Mouse (Mus musculus): Measurements from ENCODE around the gene Nxn. TPM values are rescaled to one million over a fixed set of nuclear protein-coding genes. Genes with fewer than 3 reads are reported as not detected.

Nxn gene
- polyA plus RNA-seq, 1 experiment from 2014 or later = 57.3 TPM

DNA sequence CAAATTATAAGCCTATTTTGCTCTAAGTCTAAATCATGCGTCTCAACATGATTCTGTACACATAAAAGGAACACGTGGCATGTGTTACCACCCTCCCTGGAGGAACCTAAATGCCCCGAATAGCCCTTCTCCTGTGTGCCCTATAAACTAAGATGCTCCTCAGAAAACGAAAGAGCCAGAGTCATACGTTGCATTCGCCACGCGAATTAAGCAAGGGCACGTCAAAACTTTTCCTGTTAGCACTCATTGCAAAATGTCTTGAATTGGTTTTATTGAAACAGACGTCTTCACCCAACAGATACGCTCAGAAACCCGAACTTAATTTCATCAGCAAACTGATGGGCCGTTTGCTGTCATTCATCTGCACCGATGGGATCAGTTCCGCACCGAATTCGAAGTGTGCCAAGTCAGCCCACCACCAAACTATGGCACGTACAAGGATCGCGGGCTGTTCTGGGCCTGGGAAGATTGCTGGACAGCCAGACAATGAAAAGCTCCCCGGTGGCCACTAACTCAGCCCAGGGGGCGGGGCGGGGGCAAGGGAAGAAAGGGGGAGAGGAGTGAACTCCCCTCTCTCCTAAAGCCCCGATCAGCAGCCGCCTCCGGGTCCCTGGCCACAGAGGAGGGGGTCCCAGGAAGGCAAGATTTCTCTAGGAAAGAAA lies 1.2 kb downstream of the Nxn start:
- peak; percentile 52 for ATAC-seq (ENCODE audit: low FRiP score)
- Histone ChIP-seq H3K27ac (peak overlapping the region; percentile 91), H3K4me3 (peak overlapping the region; percentile 90), H3K4me2 (replicated peaks) (peak overlapping the region; percentile 87), H3K4me1 (peaks cover 17% of the 10 kb centered on the region), H3K27me3 (no peaks in the 10 kb centered on the region), H3K9ac (peak overlapping the region; percentile 88), H3K9me3 (replicated peaks) (no peaks in the 10 kb centered on the region), H3K36me3 (no peaks in the 10 kb centered on the region)
- WGBS = under 1% methylated on average over 26 of the region's 26 CpGs

- H3K27me3 ChIP-seq = no peaks in the 10 kb centered on the region
- no peak overlapping the region for H3K9ac ChIP-seq
- no peak overlapping the region for H3K4me3 ChIP-seq
- H3K36me3 ChIP-seq = no peaks in the 10 kb centered on the region
- no peak for ATAC-seq (ENCODE audit: low FRiP score)
- WGBS = 88% methylated on average over 11 of the region's 11 CpGs
- H3K4me1 ChIP-seq = peaks cover 26% of the 10 kb centered on the region
- H3K4me2 ChIP-seq (replicated peaks) = no peak overlapping the region
- H3K9me3 ChIP-seq (replicated peaks) = no peaks in the 10 kb centered on the region
- no peak overlapping the region for H3K27ac ChIP-seq
Measured at GRCm38 (mm10) chr11:76392996-76393395, 5.9 kb downstream of the Nxn start.

- peaks cover 25% of the 10 kb centered on the region for H3K4me1 ChIP-seq
- H3K9me3 ChIP-seq (replicated peaks) = no peaks in the 10 kb centered on the region
- ATAC-seq (ENCODE audit: low FRiP score) = no peak
- no peaks in the 10 kb centered on the region for H3K27me3 ChIP-seq
- no peak overlapping the region for H3K9ac ChIP-seq
- H3K27ac ChIP-seq = no peak overlapping the region
- no peaks in the 10 kb centered on the region for H3K36me3 ChIP-seq
- no peak overlapping the region for H3K4me2 ChIP-seq (replicated peaks)
- 76% methylated on average over 7 of the region's 7 CpGs for WGBS
- no peak overlapping the region for H3K4me3 ChIP-seq
Measured at GRCm38 (mm10) chr11:76392532-76392931, 6.4 kb downstream of the Nxn start.

DNA sequence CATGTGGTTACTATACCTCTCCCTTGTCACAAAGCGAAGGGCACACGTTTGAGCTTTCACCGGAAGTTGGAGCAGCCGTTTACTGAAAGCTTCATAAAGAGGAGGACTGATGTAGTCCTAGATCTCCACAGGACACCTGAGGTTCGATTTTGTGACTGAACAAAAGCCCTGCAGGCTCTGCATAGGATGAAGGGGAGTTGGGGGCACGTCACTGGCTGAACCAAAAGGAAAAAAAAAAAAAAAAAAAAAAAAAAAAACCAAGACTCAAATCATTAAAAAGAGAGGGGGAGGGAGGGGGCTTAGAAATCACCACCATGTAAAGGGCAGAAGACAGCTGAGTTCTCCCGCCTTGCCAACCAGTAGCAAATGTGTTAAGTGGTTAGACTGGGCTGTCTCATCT lies 10.2 kb downstream of the Nxn start:
- 17% methylated on average over 7 of the region's 7 CpGs for WGBS
- no peak overlapping the region for H3K27ac ChIP-seq
- no peak overlapping the region for H3K4me3 ChIP-seq
- H3K9ac ChIP-seq = no peak overlapping the region
- no peaks in the 10 kb centered on the region for H3K27me3 ChIP-seq
- H3K4me2 ChIP-seq (replicated peaks) = peak overlapping the region; percentile 22; the same call in 1 of the 2 replicates
- no peaks in the 10 kb centered on the region for H3K9me3 ChIP-seq (replicated peaks)
- ATAC-seq (ENCODE audit: low FRiP score) = no peak
- H3K4me1 ChIP-seq = peaks cover 30% of the 10 kb centered on the region
- no peaks in the 10 kb centered on the region for H3K36me3 ChIP-seq

GRCm38 (mm10) chr11:76387097-76387496 lies 11.8 kb downstream of the Nxn start:
- Histone ChIP-seq H3K27ac (no peak overlapping the region), H3K4me2 (replicated peaks) (no peak overlapping the region), H3K27me3 (no peaks in the 10 kb centered on the region), H3K4me3 (no peak overlapping the region), H3K9ac (no peak overlapping the region), H3K36me3 (no peaks in the 10 kb centered on the region), H3K9me3 (replicated peaks) (no peaks in the 10 kb centered on the region), H3K4me1 (peaks cover 37% of the 10 kb centered on the region)
- ATAC-seq (ENCODE audit: low FRiP score) = no peak
- WGBS = 83% methylated on average over 1 of the region's 1 CpGs

DNA sequence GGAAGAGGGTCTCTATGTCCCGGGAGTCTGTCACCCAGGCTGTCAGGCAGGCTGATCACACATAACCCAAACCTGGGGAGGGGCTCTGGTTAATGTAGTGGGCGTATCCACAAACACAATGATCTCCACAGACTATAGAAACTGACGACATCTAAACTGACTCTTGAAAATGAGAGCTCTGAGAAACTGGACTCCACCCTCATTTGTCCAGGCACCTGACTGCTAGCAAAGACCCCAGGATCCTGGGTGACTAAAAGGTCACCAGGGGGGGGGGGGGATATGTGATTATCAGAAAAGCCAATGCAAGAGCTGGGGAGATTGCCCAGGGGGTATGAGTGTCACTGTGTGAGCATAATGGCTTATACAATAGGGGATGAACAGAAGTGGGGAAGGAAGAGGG lies 13.2 kb downstream of the Nxn start:
- H3K4me1 ChIP-seq = peaks cover 37% of the 10 kb centered on the region
- peak overlapping the region; percentile 64; the same call in 1 of the 2 replicates for H3K27ac ChIP-seq
- H3K9ac ChIP-seq = no peak overlapping the region
- no peak for ATAC-seq (ENCODE audit: low FRiP score)
- WGBS = 33% methylated on average over 3 of the region's 3 CpGs
- no peaks in the 10 kb centered on the region for H3K27me3 ChIP-seq
- H3K9me3 ChIP-seq (replicated peaks) = no peaks in the 10 kb centered on the region
- no peaks in the 10 kb centered on the region for H3K36me3 ChIP-seq
- H3K4me3 ChIP-seq = no peak overlapping the region
- no peak overlapping the region for H3K4me2 ChIP-seq (replicated peaks)

GRCm38 (mm10) chr11:76385017-76385416 lies 13.9 kb downstream of the Nxn start:
- Histone ChIP-seq H3K27me3 (no peaks in the 10 kb centered on the region), H3K27ac (peak overlapping the region; percentile 64), H3K9ac (0 out of 2 replicates have a peak overlapping the region, but pooled peaks have one; percentile 14), H3K9me3 (replicated peaks) (no peaks in the 10 kb centered on the region), H3K4me3 (no peak overlapping the region), H3K36me3 (no peaks in the 10 kb centered on the region), H3K4me2 (replicated peaks) (no peak overlapping the region), H3K4me1 (peaks cover 42% of the 10 kb centered on the region)
- 65% methylated on average over 4 of the region's 4 CpGs for WGBS
- ATAC-seq (ENCODE audit: low FRiP score) = 0 out of 2 replicates have a peak, but pooled peaks have one; percentile 29

- H3K4me3 ChIP-seq = no peak overlapping the region
- no peaks in the 10 kb centered on the region for H3K9me3 ChIP-seq (replicated peaks)
- peaks cover 40% of the 10 kb centered on the region for H3K4me1 ChIP-seq
- H3K36me3 ChIP-seq = no peaks in the 10 kb centered on the region
- no peaks in the 10 kb centered on the region for H3K27me3 ChIP-seq
- 91% methylated on average over 5 of the region's 5 CpGs for WGBS
- no peak for ATAC-seq (ENCODE audit: low FRiP score)
- H3K4me2 ChIP-seq (replicated peaks) = no peak overlapping the region
- no peak overlapping the region for H3K9ac ChIP-seq
- 0 out of 2 replicates have a peak overlapping the region, but pooled peaks have one; percentile 2 for H3K27ac ChIP-seq
Measured at GRCm38 (mm10) chr11:76384307-76384706, 14.6 kb downstream of the Nxn start.

DNA sequence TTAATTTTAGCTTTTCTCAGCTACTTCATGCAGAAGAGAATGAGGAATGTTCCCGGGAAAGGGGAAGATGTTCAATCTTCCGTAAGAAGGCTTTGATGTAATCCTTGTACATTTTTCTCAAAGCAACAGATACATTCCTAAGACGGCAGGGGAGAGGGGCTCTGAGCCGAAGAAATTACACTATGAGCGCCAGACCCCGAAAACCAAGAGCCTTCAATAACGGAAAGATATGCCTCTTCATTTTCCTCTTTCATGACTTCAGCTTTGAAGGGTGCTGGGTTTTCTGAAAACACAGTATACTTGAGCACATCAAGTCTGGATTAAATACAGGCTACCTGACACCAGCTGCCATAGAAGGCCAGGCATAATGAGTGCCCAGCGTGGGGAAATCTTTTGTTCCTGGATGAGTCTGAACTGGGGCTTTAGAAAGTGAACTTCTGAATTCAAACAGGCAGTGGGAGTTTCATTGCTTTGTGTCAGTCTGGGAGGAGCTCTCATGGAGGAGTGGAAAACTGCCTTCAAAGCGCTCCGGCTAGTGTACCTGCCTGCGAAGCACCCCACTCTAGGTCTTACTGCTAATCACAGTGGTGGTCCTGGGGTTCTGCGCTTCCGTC lies 16.1 kb downstream of the Nxn start:
- Histone ChIP-seq H3K27me3 (no peaks in the 10 kb centered on the region), H3K4me1 (peaks cover 32% of the 10 kb centered on the region), H3K36me3 (no peaks in the 10 kb centered on the region), H3K9me3 (replicated peaks) (no peaks in the 10 kb centered on the region), H3K9ac (no peak overlapping the region), H3K27ac (peak overlapping the region; percentile 64), H3K4me3 (no peak overlapping the region), H3K4me2 (replicated peaks) (peak overlapping the region; percentile 14; the same call in 1 of the 2 replicates)
- 24% methylated on average over 13 of the region's 13 CpGs for WGBS
- no peak for ATAC-seq (ENCODE audit: low FRiP score)

DNA sequence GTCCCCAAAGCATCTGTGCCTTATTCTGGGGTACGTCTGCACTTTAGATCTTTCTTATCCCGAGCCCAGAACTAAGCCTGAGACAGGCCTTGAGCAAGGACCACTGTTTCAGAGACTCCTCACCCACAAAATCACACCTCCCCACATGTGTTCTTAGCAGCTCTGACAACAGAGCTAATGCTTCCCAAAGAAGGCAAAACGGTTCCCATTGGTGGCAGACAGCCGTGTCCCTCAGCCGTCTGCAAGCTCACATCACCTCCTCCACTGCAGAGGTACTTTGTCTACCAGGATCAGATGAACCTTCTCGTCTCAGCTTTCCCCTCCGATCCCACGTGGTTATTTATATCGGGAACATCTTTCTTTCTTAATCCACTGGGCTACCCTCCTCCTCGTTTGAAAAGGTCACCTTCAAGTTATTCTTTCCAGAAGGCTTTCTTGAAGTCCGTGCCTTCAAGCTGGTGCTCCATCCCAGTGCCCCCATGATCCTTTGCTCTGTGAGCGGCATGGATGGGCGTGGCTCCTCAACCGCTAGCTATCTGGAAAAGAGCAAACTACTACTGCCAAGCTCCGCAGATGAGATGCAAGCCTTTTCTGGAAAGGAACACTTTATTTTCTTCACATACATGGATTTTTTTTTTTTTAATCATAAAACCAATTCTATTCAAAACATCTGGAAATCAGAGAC lies 17.6 kb downstream of the Nxn start:
- Histone ChIP-seq H3K4me1 (peaks cover 34% of the 10 kb centered on the region), H3K9me3 (replicated peaks) (no peaks in the 10 kb centered on the region), H3K27me3 (no peaks in the 10 kb centered on the region), H3K4me3 (no peak overlapping the region), H3K27ac (no peak overlapping the region), H3K36me3 (no peaks in the 10 kb centered on the region), H3K9ac (no peak overlapping the region), H3K4me2 (replicated peaks) (no peak overlapping the region)
- 87% methylated on average over 15 of the region's 15 CpGs for WGBS
- ATAC-seq (ENCODE audit: low FRiP score) = no peak

DNA sequence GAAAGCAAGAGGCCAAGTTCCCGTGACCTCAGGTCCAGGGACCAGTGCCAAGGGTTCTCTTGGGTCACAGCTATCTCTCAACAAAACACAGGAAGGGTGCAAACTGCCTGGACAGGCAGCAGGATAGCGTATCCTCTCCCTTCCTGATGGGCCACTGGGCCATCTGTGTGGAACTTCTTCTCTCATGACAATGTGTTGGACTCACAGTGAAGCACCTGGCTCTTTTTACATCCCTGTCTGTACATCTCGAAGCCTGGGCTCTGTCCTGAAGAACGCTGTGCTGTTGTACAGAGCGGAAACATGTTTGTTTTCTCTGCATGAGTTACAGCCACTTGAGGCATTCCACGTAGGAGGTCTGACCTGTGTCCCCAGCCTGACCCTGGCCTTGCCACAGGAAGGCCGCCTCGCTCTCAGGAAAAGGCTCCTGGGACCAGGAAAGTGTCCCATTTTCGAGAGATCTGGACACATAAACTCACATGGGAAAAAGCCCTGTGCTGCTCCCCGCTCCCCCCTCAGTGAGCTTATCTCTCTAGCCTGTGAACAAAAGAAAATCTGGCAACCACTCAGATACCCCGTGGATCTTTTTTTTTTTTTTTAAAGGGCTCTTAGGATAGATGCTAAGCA lies 18.9 kb downstream of the Nxn start:
- H3K27ac ChIP-seq = no peak overlapping the region
- H3K36me3 ChIP-seq = no peaks in the 10 kb centered on the region
- no peak overlapping the region for H3K9ac ChIP-seq
- no peak for ATAC-seq (ENCODE audit: low FRiP score)
- H3K4me3 ChIP-seq = no peak overlapping the region
- H3K27me3 ChIP-seq = no peaks in the 10 kb centered on the region
- WGBS = 38% methylated on average over 11 of the region's 11 CpGs
- H3K9me3 ChIP-seq (replicated peaks) = no peaks in the 10 kb centered on the region
- H3K4me2 ChIP-seq (replicated peaks) = no peak overlapping the region
- H3K4me1 ChIP-seq = peaks cover 35% of the 10 kb centered on the region

DNA sequence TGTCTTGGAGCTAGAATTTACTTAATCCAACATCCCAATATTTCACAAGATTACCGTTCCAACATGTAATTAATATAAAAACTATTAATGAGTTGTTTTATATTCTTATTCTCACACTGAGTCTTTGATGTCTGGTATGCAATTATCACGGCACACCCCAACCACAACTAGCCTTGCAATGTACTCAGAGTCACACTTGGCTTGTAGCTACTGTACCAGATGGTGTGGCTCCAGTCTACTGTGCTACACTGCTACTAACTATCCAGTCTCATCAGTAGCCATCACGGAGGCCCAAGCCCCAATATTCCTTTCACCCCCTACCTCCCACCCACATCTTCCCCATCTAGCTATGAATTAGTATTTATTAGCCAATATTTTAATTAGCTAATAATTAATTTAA lies 22.5 kb downstream of the Nxn start:
- WGBS = 88% methylated on average over 3 of the region's 3 CpGs
- H3K27ac ChIP-seq = no peak overlapping the region
- H3K4me1 ChIP-seq = peaks cover 48% of the 10 kb centered on the region
- H3K36me3 ChIP-seq = no peaks in the 10 kb centered on the region
- no peak overlapping the region for H3K4me2 ChIP-seq (replicated peaks)
- no peaks in the 10 kb centered on the region for H3K27me3 ChIP-seq
- H3K9me3 ChIP-seq (replicated peaks) = no peaks in the 10 kb centered on the region
- no peak overlapping the region for H3K9ac ChIP-seq
- ATAC-seq (ENCODE audit: low FRiP score) = no peak
- no peak overlapping the region for H3K4me3 ChIP-seq
